Mouse (Mus musculus) thymus, adult 2 months (tissue): ENCODE measurements at regions not wholly inside any gene's neighbourhood (a gene's known extent, or its start where the extent isn't known, plus 50 kb on each side); places are given as distances from the start of the nearest gene placed in this dataset.

ENCODE experiments used
- CTCF ChIP-seq: fragments of 200-500 bp; IDR thresholded peaks from 2 replicates; pipeline ENCODE4 v1.5.1; 2012; ENCODE audit warnings: mild to moderate bottlenecking, control low read depth, low read length, moderate library complexity, borderline replicate concordance; ENCODE audit not compliant: control insufficient read depth, poor library complexity, insufficient read depth; ENCODE audit errors: extremely low read depth
- POLR2A ChIP-seq: fragments of 200-500 bp; IDR thresholded peaks from 2 replicates; pipeline ENCODE4 v1.6.1; 2012; ENCODE audit warnings: mild to moderate bottlenecking, low read length, control low read depth, moderate library complexity; ENCODE audit not compliant: control insufficient read depth, poor library complexity, insufficient read depth; ENCODE audit errors: extremely low read depth

GRCm38 (mm10) chr13:112211841-112212240 is 76.4 kb upstream of the Ankrd55 start:
- TF ChIP-seq CTCF (no peak), POLR2A (no peak)
